Mouse (Mus musculus) telencephalon, adult 2 months (tissue): ENCODE data around the gene Ulk3.

ENCODE experiments used
- DNase-seq: peaks from one replicate; pipeline ENCODE4 v3.0.0-alpha.2; 2011; ENCODE audit warnings: low read depth, low spot score

Gene Ulk3

GRCm38 (mm10) chr9:57614786-57615185 is 25.5 kb downstream of the Ulk3 start:
- no peak for DNase-seq

GRCm38 (mm10) chr9:57617556-57618169 is 28.4 kb downstream of the Ulk3 start:
- DNase-seq = no peak

GRCm38 (mm10) chr9:57618854-57619253 is 29.6 kb downstream of the Ulk3 start:
- DNase-seq = no peak

DNA sequence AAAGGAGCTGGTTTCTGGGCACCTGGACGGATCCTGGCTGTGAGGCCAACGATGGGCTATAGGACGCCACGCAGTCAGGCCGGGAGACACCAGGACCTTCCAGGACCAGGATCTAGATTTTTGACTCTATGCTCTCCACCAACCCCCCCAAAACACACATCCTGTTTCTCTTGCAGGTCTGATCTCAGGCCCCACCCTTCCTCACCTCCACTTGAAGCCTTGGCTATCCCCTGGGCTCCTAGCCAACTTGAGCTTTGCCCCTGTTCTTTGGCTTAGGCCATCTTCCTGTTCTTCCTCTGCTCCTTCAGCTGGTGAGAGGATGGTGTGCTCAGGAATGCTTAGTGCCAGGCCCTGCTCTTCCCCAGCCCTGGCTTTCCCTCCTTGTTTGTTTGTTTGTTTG is 31.4 kb downstream of the Ulk3 start, which contains the start of gene Lman1l:
Lman1l (minus strand) TSS at position 101 of the 400 bp plus-strand sequence.
- DNase-seq = no peak

DNA sequence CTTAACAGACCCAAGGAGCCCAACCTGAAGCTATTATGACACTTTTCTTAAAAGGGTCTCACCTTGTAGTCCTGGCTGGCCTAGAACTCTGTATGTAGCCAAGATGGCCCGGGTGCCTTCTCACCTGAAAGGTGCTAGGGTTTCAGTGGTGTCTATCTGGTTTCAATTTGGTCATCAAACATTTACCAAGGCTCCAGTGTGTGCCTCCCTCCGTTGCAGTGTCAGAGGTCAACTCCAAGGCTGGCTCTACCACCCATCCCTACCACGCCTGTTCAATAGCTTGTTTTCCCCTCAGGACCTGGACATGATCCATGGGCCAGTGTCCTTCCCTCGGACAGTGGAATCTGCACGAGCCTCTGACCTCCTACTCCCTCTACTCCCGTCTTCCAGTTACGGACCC is 35.0 kb downstream of the Ulk3 start:
- DNase-seq = no peak

GRCm38 (mm10) chr9:57625674-57626500 is 36.6 kb downstream of the Ulk3 start:
- no peak for DNase-seq

GRCm38 (mm10) chr9:57627191-57627590 is 37.9 kb downstream of the Ulk3 start:
- DNase-seq = no peak

DNA sequence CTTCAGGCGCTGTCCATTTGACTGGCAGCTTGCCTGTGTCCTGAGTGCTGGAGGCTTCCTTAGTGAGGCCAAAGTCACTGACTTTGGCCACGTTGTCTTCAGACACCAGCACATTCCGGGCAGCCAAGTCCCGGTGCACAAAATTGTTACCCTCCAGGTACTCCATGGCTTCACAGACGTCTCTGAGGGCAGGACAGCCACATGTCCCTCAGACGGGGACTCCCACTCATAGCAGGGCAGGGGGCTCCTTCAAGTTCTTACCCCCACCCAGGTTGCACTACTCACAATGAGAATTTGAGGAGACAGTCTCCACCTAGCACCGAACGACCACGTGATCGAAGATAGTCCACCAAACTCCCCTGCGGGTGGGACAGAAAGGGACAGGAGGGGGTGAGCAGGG is 38.6 kb downstream of the Ulk3 start:
- DNase-seq = no peak

- no peak for DNase-seq
Observed at GRCm38 (mm10) chr9:57628717-57629116, 39.5 kb downstream of the Ulk3 start.

- DNase-seq = no peak
Observed at GRCm38 (mm10) chr9:57629118-57629874, 40.0 kb downstream of the Ulk3 start.

GRCm38 (mm10) chr9:57633481-57634024 is 44.3 kb downstream of the Ulk3 start:
- DNase-seq = no peak

DNA sequence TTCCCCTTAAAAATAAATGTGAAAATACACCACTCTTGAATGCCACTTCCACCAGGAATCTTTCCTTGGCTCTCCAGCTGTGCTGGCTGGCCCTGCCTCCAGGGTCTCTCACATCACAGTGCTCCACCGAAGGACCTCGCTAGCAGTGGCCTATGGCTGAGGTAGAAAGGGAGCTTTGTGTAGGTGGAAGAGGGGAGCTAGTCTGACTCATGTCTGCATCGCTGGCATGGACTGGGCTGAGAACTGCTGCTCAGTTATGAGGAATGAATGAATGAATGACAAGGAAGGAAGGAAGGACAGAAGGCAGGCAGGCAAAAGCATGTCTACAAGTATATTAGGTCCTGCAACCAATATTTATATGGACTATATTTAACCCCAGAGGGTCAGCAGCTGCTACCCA is 48.0 kb downstream of the Ulk3 start:
- no peak for DNase-seq

- no peak for DNase-seq
Observed at GRCm38 (mm10) chr9:57637741-57638322, 48.6 kb downstream of the Ulk3 start.

DNA sequence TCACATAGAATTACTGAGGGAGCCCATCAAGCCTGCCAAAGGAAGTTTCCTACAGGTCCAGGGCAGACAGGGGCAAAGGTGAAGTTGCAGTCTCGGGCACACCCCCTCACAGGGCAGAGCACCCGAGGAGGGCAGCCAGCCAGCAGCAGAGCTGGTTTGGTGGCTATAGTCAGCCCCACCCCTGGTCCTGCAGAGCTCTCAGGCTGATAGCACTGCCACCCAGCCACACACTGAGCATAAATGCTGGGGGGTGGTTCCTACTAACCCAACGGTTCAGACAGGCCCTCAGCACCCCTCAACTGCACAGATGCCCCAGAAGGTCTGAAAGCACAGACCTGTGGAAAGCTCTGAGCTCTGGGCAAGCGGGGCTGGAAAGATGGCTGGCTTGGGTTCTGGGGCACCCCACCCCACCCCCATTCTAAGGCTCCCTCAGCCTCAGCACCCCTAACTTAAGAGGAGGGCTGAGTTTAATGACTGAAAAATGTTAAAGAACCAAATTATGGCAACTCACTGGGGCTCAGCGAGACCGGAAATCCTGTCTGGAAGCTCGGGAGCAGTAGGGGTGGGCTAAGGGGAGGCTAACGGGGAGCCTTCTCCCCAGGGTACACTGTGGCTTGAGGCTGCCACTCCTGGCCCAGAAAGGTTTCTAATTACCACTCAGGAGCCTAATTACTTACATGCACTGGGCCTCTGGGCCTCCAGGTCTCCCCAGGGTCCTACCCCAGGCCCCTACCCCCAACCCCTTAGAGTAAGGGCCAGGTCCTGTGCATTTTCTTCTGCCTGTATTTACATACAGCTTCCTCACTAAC is 49.6 kb downstream of the Ulk3 start:
- no peak for DNase-seq

DNA sequence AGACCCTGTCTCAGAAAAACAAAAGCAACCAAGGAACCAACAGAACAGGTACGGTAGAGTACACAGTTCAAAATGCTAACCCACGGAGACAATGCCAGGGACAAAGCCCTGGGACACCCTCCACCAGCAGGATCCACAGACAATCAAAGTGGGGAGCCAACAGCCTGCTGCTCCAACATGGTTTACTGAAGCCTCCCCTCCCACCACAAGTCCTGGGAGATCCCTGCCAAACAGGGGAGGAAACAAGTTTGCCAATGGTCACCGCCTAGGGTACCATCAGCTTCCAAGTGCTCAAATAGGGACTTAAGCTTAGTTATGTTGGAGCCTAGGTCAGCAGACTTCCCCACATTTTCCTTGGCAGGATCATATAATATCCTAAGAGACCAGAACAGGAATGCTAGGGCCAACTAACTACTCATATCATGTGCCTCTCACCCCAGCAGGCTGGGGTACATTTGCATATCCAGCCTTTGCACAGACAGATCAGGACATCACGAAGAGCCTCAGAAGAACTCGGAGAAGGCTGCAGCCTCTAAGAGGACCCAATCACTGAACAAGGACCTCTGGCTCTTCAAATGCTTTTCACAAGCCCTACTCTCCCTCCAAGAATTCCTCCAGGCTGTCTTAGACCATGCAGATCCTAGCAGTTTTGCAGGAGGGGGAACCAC is 50.5 kb downstream of the Ulk3 start:
- no peak for DNase-seq

- DNase-seq = peak; percentile 50
Observed at GRCm38 (mm10) chr9:57640384-57640783, 51.1 kb downstream of the Ulk3 start.

- peak; percentile 22 for DNase-seq
Observed at GRCm38 (mm10) chr9:57641022-57641421, 51.8 kb downstream of the Ulk3 start.

DNA sequence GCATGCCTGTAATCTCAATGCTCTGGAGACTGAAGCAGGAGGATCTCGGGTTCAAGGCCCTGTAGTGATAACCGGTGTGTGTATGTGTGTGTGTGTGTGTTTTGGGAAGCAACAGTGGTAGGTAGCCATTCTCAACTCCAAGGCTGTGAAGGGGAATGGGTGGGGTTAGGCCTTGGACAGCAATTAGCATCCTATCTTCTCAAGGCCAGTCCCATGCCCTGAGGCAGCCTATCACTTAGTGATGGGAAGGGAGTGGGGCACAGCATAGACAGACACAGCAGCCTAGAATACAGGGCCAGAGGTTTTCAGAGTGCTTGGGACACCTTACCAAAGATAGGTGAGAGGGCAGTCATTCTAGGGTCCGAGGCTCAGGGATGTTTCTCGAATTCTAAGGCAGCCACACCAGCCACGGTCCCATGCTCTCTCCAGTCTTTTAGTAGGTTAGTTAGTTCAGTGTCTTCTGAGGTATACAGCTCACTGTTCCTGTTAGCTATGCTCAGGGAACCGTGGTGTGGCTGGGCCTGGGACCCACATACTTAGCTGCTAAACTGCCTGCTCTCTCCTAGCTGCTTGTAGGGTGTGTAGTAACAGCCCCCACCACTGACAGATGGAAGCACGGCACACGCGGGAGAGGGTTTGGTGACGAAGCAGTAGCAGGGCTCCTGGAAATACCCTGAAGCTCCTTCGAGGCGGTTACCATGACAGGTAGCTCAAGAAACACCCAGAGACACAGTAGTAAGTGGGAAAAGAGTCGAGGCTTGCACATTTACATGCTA is 52.7 kb downstream of the Ulk3 start:
- DNase-seq = peak; percentile 43

- DNase-seq = no peak
Observed at GRCm38 (mm10) chr9:57643169-57643855, 54.1 kb downstream of the Ulk3 start.
